Mouse (Mus musculus): Measurements from ENCODE around the gene Gnpat. TPM values are rescaled to one million over a fixed set of nuclear protein-coding genes. Genes with fewer than 3 reads are reported as not detected.
A peak's percentile ranks its signal among the peaks of the same experiment; 100 is the strongest.

The Gnpat gene
- total and polyA plus RNA-seq, 3 experiments = 74.3 to 637 (median 117) TPM

DNA sequence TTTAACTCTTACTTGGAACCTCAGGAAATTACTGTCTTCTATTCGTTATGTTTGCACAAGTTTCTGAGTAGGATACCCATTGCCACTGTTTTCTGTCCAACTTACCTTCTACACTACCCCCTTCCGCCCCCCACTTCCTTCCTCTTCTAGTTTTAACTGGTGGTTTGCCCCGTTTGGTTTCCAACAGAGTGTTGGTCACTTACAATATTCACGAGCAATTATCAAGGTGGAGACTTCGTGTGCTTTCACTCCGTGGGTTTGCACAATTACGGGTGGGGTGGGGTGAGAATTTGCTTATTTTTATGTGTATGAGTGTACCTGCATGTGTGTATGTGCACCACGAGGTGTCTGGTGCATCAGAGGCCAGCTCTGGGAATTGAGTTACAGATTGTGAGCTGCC, 896 bp downstream of the Gnpat start (continued):
- TF ChIP-seq JUND (IDR thresholded peaks at IDR 0.05; ENCODE audit: low read depth, low read length) (no peak), SIN3A (IDR thresholded peaks at IDR 0.05; ENCODE audit: low read length) (peak; percentile 32; the same call in 1 of the 2 replicates)

DNA sequence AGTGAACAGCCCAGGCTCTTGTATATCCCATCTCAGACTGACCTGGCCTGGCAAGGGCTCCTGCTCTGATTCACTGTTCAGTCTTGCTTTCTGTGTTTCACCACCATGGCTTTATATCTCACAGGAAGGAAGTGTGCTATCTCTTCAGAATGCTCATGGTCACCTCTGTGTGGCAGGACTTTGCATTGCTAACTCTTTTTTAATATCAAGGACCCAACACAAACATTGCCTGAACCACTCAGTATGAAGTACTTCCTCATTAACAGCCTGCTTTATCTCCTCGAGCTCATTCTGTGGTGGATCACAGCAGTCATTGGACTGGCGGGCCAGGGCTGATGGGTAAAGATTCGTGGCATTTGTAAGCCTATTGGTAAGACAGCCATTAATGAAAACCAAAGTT, 3.8 kb downstream of the Gnpat start:
- H3K79me2 ChIP-seq (ENCODE audit: control insufficient read depth, insufficient read depth, low read length, poor library complexity) = peaks cover 67% of the 10 kb centered on the region
- H3K36me3 ChIP-seq (ENCODE audit: control insufficient read depth in 1 of 2, insufficient read depth in 2 of 2, low read length in 2 of 2) = peaks cover 1 to 37% of the 10 kb centered on the region in 2 experiments
- no peak overlapping the region for H3K4me3 ChIP-seq (ENCODE audit: control insufficient read depth in 1 of 2, insufficient read depth in 1 of 2, low read depth in 2 of 2, low read length in 2 of 2)
- no peaks in the 10 kb centered on the region for H3K27me3 ChIP-seq (ENCODE audit: control insufficient read depth in 1 of 2, insufficient read depth in 2 of 2, low read length in 2 of 2)
- H3K9ac ChIP-seq (ENCODE audit: control insufficient read depth, low read depth, low read length, poor library complexity, severe bottlenecking) = no peak overlapping the region; the same call in 1 of the 2 replicates
- H3K4me1 ChIP-seq (ENCODE audit: control insufficient read depth in 1 of 2, insufficient read depth in 2 of 2, low read length in 2 of 2) = peaks cover 26 to 43% of the 10 kb centered on the region in 2 experiments
- H3K9me3 ChIP-seq (replicated peaks; ENCODE audit: insufficient read depth, low read length) = no peaks in the 10 kb centered on the region
- peak; percentile 92 for DNase-seq (ENCODE audit: low read depth, low spot score)
- peak overlapping the region; percentile 87 for H3K27ac ChIP-seq (ENCODE audit: control insufficient read depth, low read depth, low read length)
- TF ChIP-seq TBP (IDR thresholded peaks at IDR 0.05; ENCODE audit: low read depth, low read length) = peak; percentile 52; the same call in 1 of the 2 replicates
- TF ChIP-seq MYB (IDR thresholded peaks at IDR 0.05; ENCODE audit: low read depth, low read length) = no peak
- TF ChIP-seq ZC3H11A (IDR thresholded peaks at IDR 0.05; ENCODE audit: low read depth, low read length) = no peak
- 0 out of 2 replicates have a peak, but pooled peaks have one; percentile 35 for TF ChIP-seq MXI1 (IDR thresholded peaks at IDR 0.05; ENCODE audit: low read depth, low read length)
- no peak for TF ChIP-seq CTCF (IDR thresholded peaks at IDR 0.05 in 2 of 3, conservative IDR thresholded peaks at IDR 0.05 in 1 of 3; ENCODE audit: control insufficient read depth in 1 of 3, insufficient read depth in 1 of 3, low read depth in 2 of 3, low read length in 3 of 3, poor library complexity in 1 of 3, severe bottlenecking in 1 of 3)
- TF ChIP-seq NRF1 (IDR thresholded peaks at IDR 0.05; ENCODE audit: insufficient read depth, low read depth, low read length, poor library complexity, severe bottlenecking) = no peak
- TF ChIP-seq GATA1 (IDR thresholded peaks at IDR 0.05; ENCODE audit: low read depth, low read length) = peak; percentile 90
- TF ChIP-seq GABPA (IDR thresholded peaks at IDR 0.05; ENCODE audit: low read depth, low read length) = no peak
- TF ChIP-seq CHD1 (IDR thresholded peaks at IDR 0.05; ENCODE audit: low read depth, low read length) = no peak
- TF ChIP-seq POLR2AphosphoS5 (IDR thresholded peaks at IDR 0.05; ENCODE audit: borderline replicate concordance, low read depth, low read length) = no peak
- TF ChIP-seq TAL1 (IDR thresholded peaks at IDR 0.05; ENCODE audit: low read length) = peak; percentile 40
- TF ChIP-seq MAX (IDR thresholded peaks at IDR 0.05; ENCODE audit: low read length) = peak; percentile 45; the same call in 1 of the 2 replicates
- no peak for TF ChIP-seq USF2 (IDR thresholded peaks at IDR 0.05; ENCODE audit: borderline replicate concordance in 1 of 2, insufficient read depth in 1 of 2, low read depth in 1 of 2, low read length in 2 of 2)
- TF ChIP-seq SIN3A (IDR thresholded peaks at IDR 0.05; ENCODE audit: low read length) = peak; percentile 52; the same call in 1 of the 2 replicates
- TF ChIP-seq BHLHE40 (IDR thresholded peaks at IDR 0.05; ENCODE audit: borderline replicate concordance, low read depth, low read length) = no peak
- peak; percentile 55 for TF ChIP-seq HCFC1 (IDR thresholded peaks at IDR 0.05; ENCODE audit: low read depth, low read length)
- no peak for TF ChIP-seq JUND (IDR thresholded peaks at IDR 0.05; ENCODE audit: low read depth, low read length)
- peak; percentile 73 to 82 for TF ChIP-seq EP300 (IDR thresholded peaks at IDR 0.05; ENCODE audit: low read depth in 1 of 2, low read length in 2 of 2)
- no peak for TF ChIP-seq RAD21 (IDR thresholded peaks at IDR 0.05; ENCODE audit: low read depth, low read length)
- no peak for TF ChIP-seq MAFK (IDR thresholded peaks at IDR 0.05; ENCODE audit: borderline replicate concordance, low read depth, low read length)
- TF ChIP-seq ZNF384 (IDR thresholded peaks at IDR 0.05; ENCODE audit: low read depth, low read length) = no peak
- TF ChIP-seq TCF12 (IDR thresholded peaks at IDR 0.05; ENCODE audit: low read depth, low read length) = peak; percentile 46; the same call in 1 of the 2 replicates
- TF ChIP-seq ZMIZ1 (IDR thresholded peaks at IDR 0.05; ENCODE audit: low read depth, low read length) = no peak
- peak; percentile 88 for TF ChIP-seq RCOR1 (IDR thresholded peaks at IDR 0.05; ENCODE audit: low read depth, low read length)
- TF ChIP-seq ZKSCAN1 (IDR thresholded peaks at IDR 0.05; ENCODE audit: low read depth, low read length) = no peak
- TF ChIP-seq ELF1 (IDR thresholded peaks at IDR 0.05; ENCODE audit: low read depth, low read length) = 0 out of 2 replicates have a peak, but pooled peaks have one; percentile 56
- TF ChIP-seq MYC (IDR thresholded peaks at IDR 0.05; ENCODE audit: low read depth, low read length) = peak; percentile 67
- TF ChIP-seq MAZ (IDR thresholded peaks at IDR 0.05; ENCODE audit: low read depth, low read length) = no peak
- TF ChIP-seq E2F4 (IDR thresholded peaks at IDR 0.05; ENCODE audit: borderline replicate concordance, low read depth, low read length) = no peak
- peak; percentile 70; the same call in 1 of the 2 replicates for TF ChIP-seq ETS1 (IDR thresholded peaks at IDR 0.05; ENCODE audit: low read depth, low read length)
- TF ChIP-seq UBTF (IDR thresholded peaks at IDR 0.05; ENCODE audit: borderline replicate concordance, insufficient read depth, low read depth, low read length) = no peak
- no peak for TF ChIP-seq KAT2A (conservative IDR thresholded peaks at IDR 0.05; ENCODE audit: low read depth, low read length)
- 0 out of 4 replicates have a peak, but pooled peaks of 1 of the 2 experiments have one; percentile 19 for TF ChIP-seq POLR2A (IDR thresholded peaks at IDR 0.05; ENCODE audit: control insufficient read depth in 1 of 2, insufficient read depth in 1 of 2, low read depth in 1 of 2, low read length in 2 of 2, poor library complexity in 1 of 2)
- TF ChIP-seq NELFE (IDR thresholded peaks at IDR 0.05; ENCODE audit: low read depth, low read length) = no peak
- TF ChIP-seq USF1 (IDR thresholded peaks at IDR 0.05; ENCODE audit: low read depth, low read length) = no peak

Measured in MEL (cell line).